Mouse (Mus musculus) cerebellum, adult 2 months (tissue): Measurements from ENCODE around the gene Dscam.

ENCODE experiments used
- CTCF ChIP-seq: fragments of 200-500 bp; IDR thresholded peaks from 2 replicates; pipeline ENCODE4 v1.5.1; 2011; ENCODE audit warnings: low read depth, mild to moderate bottlenecking, control low read depth, low read length, moderate library complexity, borderline replicate concordance; ENCODE audit not compliant: insufficient read depth
- POLR2A ChIP-seq: fragments of 200-500 bp; IDR thresholded peaks from 2 replicates; pipeline ENCODE4 v1.6.1; 2011; ENCODE audit warnings: low read length, control low read depth, borderline replicate concordance; ENCODE audit not compliant: insufficient read depth

- TF ChIP-seq CTCF (no peak), POLR2A (no peak)
These were observed 313.0 kb downstream of the Dscam start for GRCm38 (mm10) chr16:96857571-96857970.
